Mouse (Mus musculus): Measurements from ENCODE around the gene Bloc1s3. TPM values are rescaled to one million over a fixed set of nuclear protein-coding genes. Genes with fewer than 3 reads are reported as not detected.

Gene Bloc1s3
- polyA plus RNA-seq, 1 experiment from 2014 or later: 0.94 TPM

DNA sequence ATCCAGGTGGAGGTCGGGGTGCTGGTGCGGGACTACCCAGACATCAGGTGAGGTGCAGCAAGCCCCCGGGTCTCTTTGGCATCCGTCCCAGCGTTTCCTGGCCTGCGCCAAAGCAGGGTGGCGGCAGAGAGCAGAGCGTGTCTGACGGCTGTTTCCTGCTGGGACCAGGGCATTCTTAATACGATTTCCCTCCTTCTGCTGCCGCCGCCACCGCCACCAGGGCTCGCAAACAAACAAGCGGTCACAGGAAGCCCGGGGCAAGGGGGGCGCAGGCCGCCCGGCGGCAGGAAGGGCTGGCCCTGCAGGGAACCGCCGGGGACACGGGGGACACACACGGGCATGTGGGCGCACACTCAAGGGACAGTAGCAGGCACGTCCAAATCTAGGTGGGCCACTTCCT, 16.4 kb downstream of the Bloc1s3 start:
- ATAC-seq (peak; percentile 38; the same call in 1 of the 2 replicates), DNase-seq (peak; percentile 49)

DNA sequence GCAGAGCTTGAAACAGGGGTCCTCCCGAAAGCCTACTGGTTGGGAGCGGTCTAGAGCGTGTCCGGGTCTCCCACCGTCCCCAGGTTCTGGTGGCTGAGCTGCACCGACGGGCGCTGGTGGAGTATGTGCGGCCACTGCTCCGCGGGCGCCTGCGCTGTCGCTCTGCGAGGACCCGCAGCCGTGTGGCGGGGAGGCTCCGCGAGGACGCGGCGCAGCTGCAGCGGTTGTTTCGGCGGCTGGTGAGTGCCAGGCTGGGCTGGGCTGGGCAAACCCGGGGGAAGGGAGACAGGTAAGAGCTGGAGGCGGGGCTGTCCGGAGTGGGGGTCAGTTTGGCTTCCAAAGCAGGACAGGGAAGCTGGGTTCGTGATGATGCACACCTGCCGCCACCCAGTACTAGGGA, 18.6 kb downstream of the Bloc1s3 start:
- TF ChIP-seq EP300 (IDR thresholded peaks at IDR 0.05; ENCODE audit: low read depth): no peak
- TF ChIP-seq CTCF (IDR thresholded peaks at IDR 0.05; ENCODE audit: low read depth): no peak
- no peak for ATAC-seq
- DNase-seq: no peak
- Histone ChIP-seq H3K4me2 (ENCODE audit: low read depth, low read length) (no peak overlapping the region), H3K4me1 (ENCODE audit: insufficient read depth) (peaks cover 4% of the 10 kb centered on the region; the same call in 1 of the 2 replicates), H3K36me3 (replicated peaks; ENCODE audit: insufficient read depth, low read length) (no peaks in the 10 kb centered on the region), H3K4me3 (ENCODE audit: low read depth, low read length) (no peak overlapping the region), H3K9ac (replicated peaks) (no peak overlapping the region), H3K27ac (ENCODE audit: low read depth) (no peak overlapping the region), H3K9me3 (ENCODE audit: low read length) (no peaks in the 10 kb centered on the region), H3K27me3 (ENCODE audit: insufficient read depth, low read length) (peaks cover 22% of the 10 kb centered on the region; the same call in 1 of the 2 replicates)
- 61% methylated on average over 29 of the region's 31 CpGs for WGBS (ENCODE audit: insufficient replicate concordance)

More for the DNA sequence above, 16.4 kb downstream of the Bloc1s3 start:
- no peak overlapping the region for H3K9ac ChIP-seq (replicated peaks)
- WGBS (ENCODE audit: insufficient replicate concordance): 5% methylated on average over 26 of the region's 26 CpGs
- H3K9me3 ChIP-seq (ENCODE audit: low read length): no peaks in the 10 kb centered on the region
- no peaks in the 10 kb centered on the region for H3K36me3 ChIP-seq (replicated peaks; ENCODE audit: insufficient read depth, low read length)
- TF ChIP-seq EP300 (IDR thresholded peaks at IDR 0.05; ENCODE audit: low read depth): no peak
- peak; percentile 47 for TF ChIP-seq CTCF (IDR thresholded peaks at IDR 0.05; ENCODE audit: low read depth)
- peaks cover 8% of the 10 kb centered on the region for H3K4me1 ChIP-seq (ENCODE audit: insufficient read depth)
- H3K27me3 ChIP-seq (ENCODE audit: insufficient read depth, low read length): peaks cover 22% of the 10 kb centered on the region; the same call in 1 of the 2 replicates
- H3K27ac ChIP-seq (ENCODE audit: low read depth): no peak overlapping the region
- no peak overlapping the region for H3K4me3 ChIP-seq (ENCODE audit: low read depth, low read length)
- H3K4me2 ChIP-seq (ENCODE audit: low read depth, low read length): peak overlapping the region; percentile 54

DNA sequence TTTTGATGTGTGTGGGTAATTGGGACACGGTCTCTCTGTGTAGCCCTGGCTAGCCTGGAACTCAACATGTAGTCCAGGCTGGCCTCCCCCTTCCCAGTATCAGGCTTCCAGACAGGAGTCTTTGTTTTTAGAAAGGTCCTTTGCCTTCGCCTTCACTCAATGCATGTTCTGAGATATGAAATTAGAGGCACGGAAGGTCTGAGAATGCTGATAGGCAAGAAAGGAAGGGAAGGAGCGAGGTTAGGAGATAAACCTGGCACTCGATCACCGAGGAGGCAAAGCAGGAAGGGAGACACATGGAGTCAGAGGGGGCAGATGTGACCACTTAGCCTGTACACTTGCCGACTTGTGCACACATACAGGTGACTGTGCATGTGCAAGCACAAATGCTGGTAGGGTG, 21.6 kb downstream of the Bloc1s3 start:
- H3K4me2 ChIP-seq (ENCODE audit: low read depth, low read length): no peak overlapping the region
- ATAC-seq: no peak
- H3K27ac ChIP-seq (ENCODE audit: low read depth): no peak overlapping the region
- H3K9ac ChIP-seq (replicated peaks): no peak overlapping the region
- no peak overlapping the region for H3K4me3 ChIP-seq (ENCODE audit: low read depth, low read length)
- 54% methylated on average over 7 of the region's 7 CpGs for WGBS (ENCODE audit: insufficient replicate concordance)
- H3K4me1 ChIP-seq (ENCODE audit: insufficient read depth): no peaks in the 10 kb centered on the region
- no peaks in the 10 kb centered on the region for H3K9me3 ChIP-seq (ENCODE audit: low read length)
- H3K36me3 ChIP-seq (replicated peaks; ENCODE audit: insufficient read depth, low read length): no peaks in the 10 kb centered on the region
- H3K27me3 ChIP-seq (ENCODE audit: insufficient read depth, low read length): peaks cover 20% of the 10 kb centered on the region; the same call in 1 of the 2 replicates
- DNase-seq: no peak
- TF ChIP-seq CTCF (IDR thresholded peaks at IDR 0.05; ENCODE audit: low read depth) (no peak), EP300 (IDR thresholded peaks at IDR 0.05; ENCODE audit: low read depth) (no peak)

DNA sequence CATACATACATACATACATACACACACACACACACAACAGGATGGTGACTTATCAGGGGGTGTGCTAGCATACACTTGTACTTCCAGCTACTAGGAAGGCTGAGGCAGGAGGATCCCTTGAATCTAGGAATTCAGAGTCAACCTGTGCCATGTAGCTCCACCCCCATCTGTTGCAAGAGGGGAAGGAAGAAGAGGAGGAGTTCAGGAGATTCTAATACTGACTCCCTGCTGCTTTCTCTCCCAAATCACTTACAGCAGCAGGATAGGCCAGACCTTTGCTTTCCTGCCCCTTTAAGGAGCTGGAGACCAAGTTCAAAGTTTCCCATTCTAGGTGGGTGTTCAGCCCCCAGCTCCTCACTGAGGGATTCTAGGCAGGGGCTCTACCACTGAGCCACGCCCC, 22.7 kb downstream of the Bloc1s3 start:
- H3K4me3 ChIP-seq (ENCODE audit: low read depth, low read length): no peak overlapping the region
- no peak overlapping the region for H3K27ac ChIP-seq (ENCODE audit: low read depth)
- 92% methylated on average over 1 of the region's 1 CpGs for WGBS (ENCODE audit: insufficient replicate concordance)
- no peaks in the 10 kb centered on the region for H3K4me1 ChIP-seq (ENCODE audit: insufficient read depth)
- DNase-seq (no peak), ATAC-seq (no peak)
- no peaks in the 10 kb centered on the region for H3K36me3 ChIP-seq (replicated peaks; ENCODE audit: insufficient read depth, low read length)
- peaks cover 12% of the 10 kb centered on the region; the same call in 1 of the 2 replicates for H3K27me3 ChIP-seq (ENCODE audit: insufficient read depth, low read length)
- no peak overlapping the region for H3K4me2 ChIP-seq (ENCODE audit: low read depth, low read length)
- no peak overlapping the region for H3K9ac ChIP-seq (replicated peaks)
- no peak for TF ChIP-seq EP300 (IDR thresholded peaks at IDR 0.05; ENCODE audit: low read depth)
- no peaks in the 10 kb centered on the region for H3K9me3 ChIP-seq (ENCODE audit: low read length)

DNA sequence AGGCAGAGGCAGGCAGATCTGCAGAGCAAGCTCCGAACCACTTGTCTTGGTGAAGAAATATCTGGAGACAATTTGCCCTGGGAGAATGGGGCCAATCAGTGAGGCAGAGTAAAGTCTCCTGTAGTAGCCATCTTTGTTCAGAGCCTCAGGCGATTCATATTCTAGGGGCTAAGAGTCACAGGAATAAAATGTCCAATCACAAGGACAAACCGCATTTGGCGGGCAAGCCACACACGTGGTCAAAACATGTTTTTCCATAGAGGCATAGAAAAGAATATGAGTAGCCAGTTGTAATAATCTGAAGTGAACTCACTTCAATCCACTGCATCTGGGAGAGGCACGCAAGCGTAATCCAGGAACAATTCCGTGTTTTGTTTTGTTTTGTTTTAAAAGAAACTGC, 24.9 kb downstream of the Bloc1s3 start:
- no peaks in the 10 kb centered on the region for H3K36me3 ChIP-seq (replicated peaks; ENCODE audit: insufficient read depth, low read length)
- WGBS (ENCODE audit: insufficient replicate concordance): 80% methylated on average over 8 of the region's 8 CpGs
- H3K4me1 ChIP-seq (ENCODE audit: insufficient read depth): no peaks in the 10 kb centered on the region
- no peaks in the 10 kb centered on the region for H3K27me3 ChIP-seq (ENCODE audit: insufficient read depth, low read length)
- no peak overlapping the region for H3K27ac ChIP-seq (ENCODE audit: low read depth)
- no peaks in the 10 kb centered on the region for H3K9me3 ChIP-seq (ENCODE audit: low read length)
- TF ChIP-seq CTCF (IDR thresholded peaks at IDR 0.05; ENCODE audit: low read depth) (no peak), EP300 (IDR thresholded peaks at IDR 0.05; ENCODE audit: low read depth) (no peak)
- no peak for ATAC-seq
- H3K4me2 ChIP-seq (ENCODE audit: low read depth, low read length): no peak overlapping the region
- no peak overlapping the region for H3K4me3 ChIP-seq (ENCODE audit: low read depth, low read length)
- no peak overlapping the region for H3K9ac ChIP-seq (replicated peaks)
- DNase-seq: no peak

DNA sequence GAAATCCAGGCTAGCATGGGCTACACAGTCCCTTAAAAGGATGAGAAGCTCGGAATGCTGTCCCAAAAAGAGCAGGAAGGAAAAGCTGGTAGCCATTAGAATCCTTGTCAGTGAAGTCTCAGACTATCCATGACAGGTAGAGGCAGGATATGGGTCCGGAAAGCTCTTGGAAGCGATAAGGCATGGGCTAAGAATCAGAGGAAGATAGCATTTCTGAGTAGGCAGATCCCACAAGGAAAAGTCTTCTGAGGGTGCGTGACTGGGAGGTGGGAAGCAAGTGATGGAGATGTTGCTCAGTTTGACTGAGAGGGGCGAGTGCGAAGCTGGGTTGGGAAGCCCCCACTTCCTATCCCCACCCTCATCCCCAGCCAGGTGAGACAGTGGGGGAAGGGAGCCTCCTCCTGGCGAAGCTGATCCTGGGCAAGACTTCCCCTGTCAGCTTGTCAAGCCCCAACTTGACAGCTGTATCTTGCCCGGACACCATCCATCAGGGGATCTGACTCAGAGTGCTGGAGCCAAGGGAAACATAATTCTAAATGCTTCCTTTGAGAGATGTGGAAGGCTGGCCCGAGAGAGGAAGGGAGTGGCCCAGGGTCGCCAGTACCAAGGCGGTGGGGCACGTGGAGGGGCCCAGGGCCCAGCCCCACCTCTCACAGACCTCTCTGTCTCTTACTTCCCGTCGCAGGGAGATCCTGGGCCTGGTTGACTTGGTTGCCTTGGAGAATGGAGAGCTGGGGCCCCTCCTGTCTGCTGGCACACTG, 30.4 kb downstream of the Bloc1s3 start:
- Histone ChIP-seq H3K4me2 (ENCODE audit: low read depth, low read length) (no peak overlapping the region), H3K9ac (replicated peaks) (no peak overlapping the region), H3K9me3 (ENCODE audit: low read length) (no peaks in the 10 kb centered on the region), H3K36me3 (replicated peaks; ENCODE audit: insufficient read depth, low read length) (no peaks in the 10 kb centered on the region), H3K27me3 (ENCODE audit: insufficient read depth, low read length) (peaks cover 22% of the 10 kb centered on the region), H3K27ac (ENCODE audit: low read depth) (no peak overlapping the region), H3K4me1 (ENCODE audit: insufficient read depth) (peaks cover 5% of the 10 kb centered on the region), H3K4me3 (ENCODE audit: low read depth, low read length) (no peak overlapping the region)
- TF ChIP-seq EP300 (IDR thresholded peaks at IDR 0.05; ENCODE audit: low read depth): no peak
- no peak for TF ChIP-seq CTCF (IDR thresholded peaks at IDR 0.05; ENCODE audit: low read depth)
- no peak for ATAC-seq
- 34% methylated on average over 14 of the region's 14 CpGs for WGBS (ENCODE audit: insufficient replicate concordance)
- DNase-seq: no peak
